Mouse (Mus musculus) E14TG2a.4 (cell line): ENCODE data around the gene Atp2b4.

Experiments
- H3K27me3 ChIP-seq: 2 replicates; pipeline ENCODE4 v1.6.1; 2014; ENCODE audit warnings: low read length, control low read depth; ENCODE audit not compliant: insufficient read depth
- H3K36me3 ChIP-seq: 2 replicates; pipeline ENCODE4 v1.6.1; 2014; ENCODE audit warnings: low read length, control low read depth; ENCODE audit not compliant: insufficient read depth
- H3K4me1 ChIP-seq: replicated peaks from 2 replicates; pipeline ENCODE4 v1.6.1; 2014; ENCODE audit warnings: low read depth, low read length, control low read depth
- H3K4me3 ChIP-seq: replicated peaks from 2 replicates; pipeline ENCODE4 v1.5.1; 2014; ENCODE audit warnings: mild to moderate bottlenecking, low read length
- H3K9me3 ChIP-seq: 2 replicates; pipeline ENCODE4 v1.6.1; 2014; ENCODE audit warnings: low read length, control low read depth
- CTCF ChIP-seq: conservative IDR thresholded peaks from 2 replicates; pipeline ENCODE4 v1.5.1; 2014; ENCODE audit warnings: low read length
- NANOG ChIP-seq: IDR thresholded peaks from 2 replicates; pipeline ENCODE4 v1.6.1; 2014; ENCODE audit warnings: borderline replicate concordance, low read length, mixed read lengths
- POU5F1 ChIP-seq: IDR thresholded peaks from 2 replicates; pipeline ENCODE4 v1.6.1; 2014; ENCODE audit warnings: low read length, borderline replicate concordance

Atp2b4 gene

DNA sequence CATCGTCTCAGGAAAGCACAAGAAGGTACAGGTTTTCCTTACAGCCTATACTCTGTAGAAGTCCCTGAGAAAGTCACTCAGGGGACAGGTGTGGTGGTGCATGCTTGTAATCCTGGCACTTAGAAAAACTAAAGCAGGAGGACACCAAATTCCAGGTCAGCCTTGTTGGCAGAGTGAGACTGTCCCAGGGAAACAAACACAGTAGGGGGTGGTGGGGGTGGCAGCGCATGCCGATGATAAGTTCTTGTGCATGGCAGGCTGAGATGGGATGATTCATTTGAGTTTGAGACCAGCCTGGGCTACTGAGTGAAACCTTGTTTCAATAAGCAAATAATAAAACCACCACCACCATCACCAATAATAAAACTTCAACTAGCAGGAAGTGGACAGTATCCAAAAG, 49.2 kb downstream of the Atp2b4 start:
- H3K9me3 ChIP-seq = no peaks in the 10 kb centered on the region
- no peak overlapping the region for H3K4me3 ChIP-seq
- TF ChIP-seq POU5F1 (no peak), CTCF (no peak), NANOG (no peak)
- peaks cover 15% of the 10 kb centered on the region; the same call in 1 of the 2 replicates for H3K27me3 ChIP-seq
- H3K36me3 ChIP-seq = no peaks in the 10 kb centered on the region
- H3K4me1 ChIP-seq = peaks cover 11% of the 10 kb centered on the region

DNA sequence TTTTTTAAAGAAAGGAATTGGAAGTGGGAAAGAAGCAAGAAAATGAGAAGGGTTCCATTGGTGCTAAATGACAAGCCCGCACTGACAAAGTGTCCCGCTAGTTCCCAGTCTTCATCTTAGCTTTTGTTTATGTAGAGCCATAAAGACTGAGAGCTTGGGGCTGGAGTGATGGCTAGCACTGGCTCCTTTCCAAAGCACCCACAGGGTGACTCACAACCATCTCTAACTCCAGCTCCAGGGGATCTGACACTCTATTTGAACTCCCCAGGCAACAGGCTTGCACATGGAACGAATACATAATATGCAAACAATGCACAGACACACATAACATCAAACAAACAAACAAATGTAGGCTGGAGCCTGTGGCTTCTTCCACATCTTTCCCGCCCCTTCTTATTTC, 50.9 kb downstream of the Atp2b4 start:
- TF ChIP-seq NANOG = no peak
- TF ChIP-seq CTCF = no peak
- no peak for TF ChIP-seq POU5F1
- Histone ChIP-seq H3K36me3 (no peaks in the 10 kb centered on the region), H3K9me3 (no peaks in the 10 kb centered on the region), H3K4me1 (peaks cover 22% of the 10 kb centered on the region), H3K27me3 (peaks cover 10% of the 10 kb centered on the region), H3K4me3 (no peak overlapping the region)

DNA sequence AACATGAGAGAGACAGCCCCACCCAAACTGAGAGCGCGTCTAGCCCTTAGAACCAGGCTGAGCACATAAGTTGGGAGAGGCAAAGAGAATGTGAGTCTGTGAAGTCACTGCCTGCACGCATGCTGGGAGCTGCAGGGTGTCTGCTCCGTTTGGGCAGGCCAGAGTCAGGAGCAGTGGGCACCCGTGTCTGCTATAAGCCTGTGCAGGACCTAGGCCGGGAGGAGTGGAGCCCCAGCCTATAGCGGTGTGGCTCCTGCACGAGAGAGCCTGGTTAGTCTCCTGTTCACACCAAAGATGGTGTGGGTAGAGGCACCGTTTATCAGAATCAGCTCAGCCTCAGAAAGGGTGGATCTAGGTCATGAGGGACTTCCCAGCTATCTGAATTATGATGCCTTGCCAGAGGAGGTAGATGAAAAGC, 55.8 kb downstream of the Atp2b4 start:
- H3K27me3 ChIP-seq = peaks cover 28% of the 10 kb centered on the region
- peaks cover 69% of the 10 kb centered on the region for H3K4me1 ChIP-seq
- TF ChIP-seq CTCF (no peak), POU5F1 (no peak), NANOG (no peak)
- H3K4me3 ChIP-seq = no peak overlapping the region
- H3K36me3 ChIP-seq = no peaks in the 10 kb centered on the region
- no peaks in the 10 kb centered on the region for H3K9me3 ChIP-seq

DNA sequence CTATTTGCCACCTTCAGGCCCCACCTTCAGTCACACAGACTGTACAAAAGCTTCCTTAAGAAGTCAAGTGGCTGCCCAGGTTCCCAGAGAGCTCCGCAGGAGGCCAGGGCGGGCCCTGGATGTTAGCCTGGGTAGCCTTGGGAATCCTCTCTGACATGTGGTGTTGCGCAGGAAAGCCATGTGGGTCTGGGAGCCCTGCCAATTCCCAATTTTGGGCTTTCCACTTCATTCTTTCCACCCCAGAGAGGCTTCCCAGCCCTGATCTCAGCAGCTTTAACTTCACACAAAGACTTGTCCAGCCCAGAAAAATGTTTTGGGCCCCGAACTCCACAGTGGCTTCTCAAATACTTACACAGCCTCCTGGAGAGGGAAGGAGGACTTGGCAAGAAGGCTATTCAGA, 56.2 kb downstream of the Atp2b4 start:
- TF ChIP-seq POU5F1 = no peak
- TF ChIP-seq CTCF = no peak
- no peak for TF ChIP-seq NANOG
- Histone ChIP-seq H3K4me1 (peaks cover 73% of the 10 kb centered on the region), H3K27me3 (peaks cover 30% of the 10 kb centered on the region), H3K9me3 (no peaks in the 10 kb centered on the region), H3K36me3 (no peaks in the 10 kb centered on the region), H3K4me3 (no peak overlapping the region)

- Histone ChIP-seq H3K4me3 (peak overlapping the region; percentile 52), H3K27me3 (peaks cover 48% of the 10 kb centered on the region), H3K4me1 (peaks cover 68% of the 10 kb centered on the region), H3K36me3 (no peaks in the 10 kb centered on the region), H3K9me3 (no peaks in the 10 kb centered on the region)
- no peak for TF ChIP-seq CTCF
- no peak for TF ChIP-seq POU5F1
- TF ChIP-seq NANOG = no peak
Measured at GRCm38 (mm10) chr1:133742517-133742916, 58.3 kb downstream of the Atp2b4 start.

- Histone ChIP-seq H3K27me3 (peaks cover 48% of the 10 kb centered on the region), H3K4me3 (peak overlapping the region; percentile 52), H3K4me1 (peaks cover 63% of the 10 kb centered on the region), H3K9me3 (no peaks in the 10 kb centered on the region), H3K36me3 (no peaks in the 10 kb centered on the region)
- TF ChIP-seq CTCF (no peak), NANOG (no peak), POU5F1 (no peak)
Measured at GRCm38 (mm10) chr1:133741881-133742434, 58.9 kb downstream of the Atp2b4 start.

DNA sequence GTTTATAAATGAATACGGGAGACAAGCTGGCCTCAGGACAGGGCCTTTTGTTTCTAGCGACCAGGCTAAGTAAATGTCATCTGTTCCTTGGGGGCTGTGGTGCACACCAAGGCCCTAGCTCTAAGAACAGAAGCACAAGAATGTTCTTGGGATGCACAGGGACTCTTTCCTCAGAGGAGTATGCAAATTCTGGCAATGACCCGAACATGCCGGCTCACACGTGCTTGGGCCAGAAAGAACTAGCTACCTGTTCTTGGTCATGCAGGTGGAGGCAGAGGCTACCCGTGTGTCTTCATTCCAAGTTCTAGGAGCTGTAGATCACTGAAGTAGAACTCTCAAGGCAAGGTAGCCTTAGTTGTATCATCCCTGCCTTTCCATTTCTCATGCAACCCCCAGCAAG, 59.7 kb downstream of the Atp2b4 start:
- Histone ChIP-seq H3K36me3 (no peaks in the 10 kb centered on the region), H3K4me3 (no peak overlapping the region), H3K4me1 (peaks cover 69% of the 10 kb centered on the region), H3K27me3 (peaks cover 48% of the 10 kb centered on the region), H3K9me3 (no peaks in the 10 kb centered on the region)
- TF ChIP-seq NANOG (no peak), POU5F1 (no peak), CTCF (no peak)

- no peak overlapping the region for H3K4me3 ChIP-seq
- no peaks in the 10 kb centered on the region for H3K36me3 ChIP-seq
- H3K9me3 ChIP-seq = no peaks in the 10 kb centered on the region
- peaks cover 47% of the 10 kb centered on the region for H3K4me1 ChIP-seq
- peaks cover 56% of the 10 kb centered on the region for H3K27me3 ChIP-seq
- TF ChIP-seq CTCF (no peak), NANOG (no peak), POU5F1 (no peak)
Measured at GRCm38 (mm10) chr1:133736664-133737063, 64.2 kb downstream of the Atp2b4 start.

GRCm38 (mm10) chr1:133735995-133736652, 64.7 kb downstream of the Atp2b4 start:
- H3K36me3 ChIP-seq = no peaks in the 10 kb centered on the region
- peaks cover 56% of the 10 kb centered on the region for H3K27me3 ChIP-seq
- H3K9me3 ChIP-seq = no peaks in the 10 kb centered on the region
- H3K4me3 ChIP-seq = no peak overlapping the region
- TF ChIP-seq NANOG = no peak
- TF ChIP-seq CTCF = peak; percentile 64
- peaks cover 42% of the 10 kb centered on the region for H3K4me1 ChIP-seq
